Mouse (Mus musculus) ES-CJ7 (cell line): ENCODE data around the gene Olfr533.
"Not testable (repeated sequence)": the region's sequence is repeated elsewhere in the genome, so short reads cannot be mapped to it uniquely, and the experiment has no call there.

Experiments
- DNase-seq: peaks from one replicate; pipeline ENCODE4 v3.0.0; 2011; ENCODE audit warnings: low read depth, low spot score

Gene Olfr533

DNA sequence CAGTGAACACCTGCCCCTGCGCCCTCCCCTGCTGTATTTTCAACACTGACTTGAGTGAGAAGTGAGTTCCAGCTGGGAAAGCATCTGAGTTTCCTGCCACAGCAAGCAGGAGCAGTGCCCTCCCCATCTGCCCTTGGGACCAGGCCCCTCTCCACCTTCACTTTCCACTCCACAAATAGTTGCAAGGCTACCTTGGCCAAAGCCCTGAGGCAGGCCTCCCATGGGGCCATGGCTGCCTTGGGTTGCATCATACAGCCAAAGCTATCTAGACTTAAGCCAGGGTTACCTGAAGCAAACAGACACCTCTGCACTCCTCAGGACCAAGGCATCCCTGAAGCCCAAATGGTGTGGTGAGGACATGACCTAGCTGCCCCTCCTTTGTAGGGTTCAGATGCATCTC is at the start of gene Olfr533:
TSS of gene Olfr533 (plus strand) at position 301 of the 400 bp plus-strand sequence.
- DNase-seq: not testable (repeated sequence)

- DNase-seq: no peak
These were observed 41.6 kb upstream of the Olfr533 start, which contains the start of gene Olfr532 for GRCm38 (mm10) chr7:140421539-140421938. Olfr532 (minus strand) TSS chr7:140421639.

DNA sequence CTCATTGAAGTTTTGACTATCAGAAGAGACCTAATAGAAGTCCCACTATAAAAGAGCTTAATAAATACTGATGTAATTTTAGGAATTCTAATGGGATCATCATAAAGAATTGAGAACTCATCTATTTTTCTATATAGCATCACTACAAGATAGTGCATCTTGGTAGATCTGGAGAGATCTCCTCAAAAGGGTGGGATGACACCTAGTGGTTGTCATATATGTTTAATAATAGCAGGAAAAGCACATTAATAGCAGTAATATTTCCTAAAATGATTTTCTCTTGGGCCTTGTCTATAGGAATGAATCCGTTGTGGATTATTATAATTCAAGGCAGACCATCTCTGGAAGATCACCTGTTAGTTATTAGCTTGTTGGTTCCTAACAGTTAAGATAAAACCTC is 20.0 kb upstream of the Olfr533 start:
- DNase-seq: no peak

GRCm38 (mm10) chr7:140477886-140478285 is 14.7 kb downstream of the Olfr533 start:
- DNase-seq: no peak

DNA sequence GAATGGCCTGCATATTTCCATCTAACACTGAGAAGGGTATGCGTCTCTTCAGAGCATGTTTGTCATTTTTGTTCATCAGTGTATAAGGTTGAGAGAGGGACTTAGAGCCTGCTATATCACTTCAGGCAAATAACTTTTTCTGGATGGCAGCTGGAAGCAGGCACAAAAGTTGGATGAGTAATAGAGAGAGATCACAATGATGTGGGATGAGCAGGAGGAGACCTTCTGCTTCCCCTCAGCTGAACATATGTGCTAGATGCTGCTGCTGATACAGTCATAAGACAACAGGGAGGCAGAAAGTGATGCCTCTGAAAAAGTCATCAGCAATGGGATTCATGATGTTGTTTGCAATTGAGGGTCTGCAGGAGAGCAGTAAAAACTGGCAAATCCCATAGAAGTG is 15.6 kb downstream of the Olfr533 start:
- DNase-seq: no peak

DNA sequence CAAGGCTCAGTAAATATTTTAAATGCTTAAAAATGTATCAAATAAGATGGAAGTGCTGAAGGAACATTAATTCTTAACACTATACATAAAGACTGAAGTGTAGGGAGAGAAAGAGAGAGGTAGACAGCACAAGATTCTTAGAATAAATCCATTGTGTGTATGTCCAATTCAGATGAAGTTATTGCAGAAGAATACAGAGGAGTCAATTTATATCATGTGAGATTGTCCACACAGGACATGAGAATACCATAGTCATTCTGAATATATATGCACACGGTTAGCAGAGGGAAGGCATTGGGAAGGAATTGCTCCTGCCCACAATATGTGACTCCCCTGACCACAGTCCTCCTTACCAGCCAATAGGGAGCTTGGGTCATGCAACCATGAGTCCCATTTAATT is 20.7 kb downstream of the Olfr533 start, which contains the start of gene Olfr535:
TSS of gene Olfr535 (plus strand) at position 301 of the 400 bp plus-strand sequence.
- no peak for DNase-seq

DNA sequence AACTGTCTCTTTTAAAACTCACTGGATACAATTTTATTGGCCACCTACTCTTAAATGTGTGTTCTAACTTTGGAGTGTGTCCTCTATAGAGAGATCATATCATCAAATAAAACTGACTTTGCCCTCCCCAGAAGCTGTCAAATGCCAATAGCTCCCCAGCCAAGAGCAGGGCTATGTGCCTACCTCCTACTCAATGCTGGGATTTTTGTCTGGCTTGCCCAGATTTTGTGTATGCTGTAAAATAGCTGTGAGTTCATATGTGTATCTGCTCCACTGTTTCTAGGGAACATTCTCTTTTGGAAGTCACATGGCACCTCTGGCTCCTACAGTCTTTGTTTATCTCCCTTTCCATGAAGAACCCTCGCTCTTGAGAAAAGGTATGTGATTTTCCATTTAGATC is 25.8 kb downstream of the Olfr533 start:
- no peak for DNase-seq

- no peak for DNase-seq
These were observed 31.1 kb downstream of the Olfr533 start for GRCm38 (mm10) chr7:140494231-140494630.

GRCm38 (mm10) chr7:140494702-140495101 is 31.5 kb downstream of the Olfr533 start:
- no peak for DNase-seq

GRCm38 (mm10) chr7:140507346-140508021 is 44.3 kb downstream of the Olfr533 start, which contains the start of gene Olfr536:
Olfr536 (minus strand) TSS chr7:140507396.
- DNase-seq: not testable (repeated sequence)
